Mouse (Mus musculus) left cerebral cortex, adult 2 months (tissue): ENCODE data around the gene Tmem53. TPM values are rescaled to one million over a fixed set of nuclear protein-coding genes. Genes with fewer than 3 reads are reported as not detected.

ENCODE experiments used
- DNase-seq, 2 experiments: peaks; one replicate each; pipeline ENCODE4 v3.0.0; 2021 to 2022; ENCODE audit warnings: low spot score in 2 of 2, mixed read lengths in 1 of 2; ENCODE audit errors: extremely low spot score in 1 of 2
- H3K27ac ChIP-seq: fragments of 200-600 bp; 2 replicates; pipeline ENCODE4 v1.8.1; 2022
- H3K4me3 ChIP-seq: fragments of 200-600 bp; 2 replicates; pipeline ENCODE4 v1.8.1; 2022
- CTCF ChIP-seq: fragments of 200-600 bp; IDR thresholded peaks from 2 replicates; pipeline ENCODE4 v1.8.1; 2022; ENCODE audit warnings: antibody characterized with exemption, mild to moderate bottlenecking, moderate library complexity
- intact Hi-C: fragments of 180-260 bp; cut with DNase I; formaldehyde crosslinking; loops from one replicate; pipeline ENCODE4 v1.15.1; 2025
- total RNA-seq, 2 experiments: library from RNA; stranded (reverse); gene quantifications; 2 replicates each; pipeline ENCODE4 v1.2.3; 2021

The Tmem53 gene
- total RNA-seq, 2 experiments from 2014 or later = 5.0 to 5.4 TPM

DNA sequence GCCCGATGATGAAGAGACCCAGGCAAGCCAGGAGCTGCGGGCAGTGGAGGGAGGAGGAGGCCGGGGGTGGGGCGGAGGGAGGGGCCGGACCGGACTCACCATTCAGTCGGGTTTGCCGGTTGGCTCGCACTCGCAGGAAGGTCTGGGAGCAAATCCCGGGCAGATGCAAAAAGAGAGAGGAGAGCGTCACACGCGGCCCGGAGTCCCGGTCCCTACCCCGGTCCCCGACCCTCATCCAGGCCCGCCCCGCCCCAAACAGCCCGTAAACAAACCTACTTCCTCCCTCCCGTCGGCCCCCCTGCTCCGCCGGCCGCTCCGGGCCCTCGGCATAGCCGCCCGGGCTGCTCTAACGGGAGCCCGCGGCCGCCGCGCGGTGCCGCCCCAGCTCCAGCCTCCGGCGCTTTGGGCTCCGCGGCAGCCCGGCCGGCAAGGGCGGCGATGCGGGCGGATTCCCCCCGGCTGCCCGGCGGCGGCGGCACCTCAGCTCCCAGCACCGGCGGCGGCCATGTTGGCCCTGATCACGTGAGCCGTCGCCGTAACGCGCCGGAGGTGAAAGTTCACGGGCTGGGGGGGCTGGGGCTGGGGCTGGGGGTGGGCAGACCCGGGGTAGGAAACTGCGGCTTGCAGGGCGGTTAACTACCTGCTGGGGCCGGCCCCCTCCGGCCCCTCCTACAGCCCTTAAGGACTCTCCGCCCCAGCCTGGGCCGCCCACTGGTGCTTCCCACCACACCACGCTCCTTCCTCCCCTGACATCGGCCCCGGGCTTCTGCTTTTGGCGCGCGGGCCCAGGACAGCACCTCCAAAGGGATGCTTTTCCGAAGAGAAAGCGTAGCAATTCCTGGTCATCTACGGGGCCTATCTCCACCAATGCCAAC is 37.4 kb downstream of the Tmem53 start:
- no peak for TF ChIP-seq CTCF
- peak overlapping the region; percentile 68 for H3K4me3 ChIP-seq
- intact Hi-C loops = no loop called here
- H3K27ac ChIP-seq = peak overlapping the region; percentile 85
- DNase-seq = peak; percentile 75 to 78

DNA sequence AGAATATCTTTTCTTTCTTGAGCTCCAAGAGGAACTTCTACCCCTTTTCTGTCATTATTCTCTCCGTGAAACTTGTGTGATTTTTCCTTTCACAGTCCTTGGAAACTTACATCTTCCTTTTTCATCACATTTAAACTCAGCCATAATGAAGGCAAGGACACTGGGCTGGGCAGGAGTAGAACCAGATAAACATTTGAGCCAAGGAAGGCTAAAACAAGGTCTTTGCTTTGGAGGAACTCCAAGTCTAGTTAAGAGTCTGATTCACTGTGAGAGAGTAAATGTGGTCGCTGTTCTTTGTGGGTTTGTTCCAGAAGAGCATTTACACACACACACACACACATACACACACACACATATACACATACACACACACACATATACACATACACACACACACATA is 39.9 kb downstream of the Tmem53 start:
- H3K27ac ChIP-seq = no peak overlapping the region
- DNase-seq = no peak
- H3K4me3 ChIP-seq = no peak overlapping the region
- intact Hi-C loops = no loop called here
- no peak for TF ChIP-seq CTCF

- no peak for TF ChIP-seq CTCF
- intact Hi-C loops = no loop called here
- H3K4me3 ChIP-seq = no peak overlapping the region
- no peak for DNase-seq
- no peak overlapping the region for H3K27ac ChIP-seq
Measured at GRCm38 (mm10) chr4:117296849-117297593, 45.3 kb downstream of the Tmem53 start.

GRCm38 (mm10) chr4:117297819-117298218 is 46.1 kb downstream of the Tmem53 start:
- Histone ChIP-seq H3K27ac (no peak overlapping the region), H3K4me3 (no peak overlapping the region)
- intact Hi-C loops = no loop called here
- no peak for TF ChIP-seq CTCF
- DNase-seq = no peak

DNA sequence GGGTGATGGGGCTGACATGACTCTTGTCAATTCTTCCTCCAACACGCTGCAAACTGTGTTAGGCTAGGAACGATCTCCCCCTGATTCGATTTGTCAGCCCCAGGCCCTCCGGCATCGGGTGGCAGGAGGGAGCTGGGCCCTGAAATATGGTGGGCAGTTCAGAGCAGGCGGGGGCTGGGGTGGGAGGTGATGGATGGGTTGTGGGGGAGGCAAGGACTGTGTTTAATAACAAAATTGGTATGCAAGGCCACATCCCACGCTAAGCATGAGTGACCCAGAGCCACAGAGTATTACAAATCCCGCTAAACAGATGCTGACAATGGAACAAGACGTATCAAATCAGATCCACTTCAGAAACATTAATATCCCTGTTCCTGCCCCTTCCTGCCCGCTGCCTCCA is 48.2 kb downstream of the Tmem53 start:
- intact Hi-C loops = no loop called here
- Histone ChIP-seq H3K4me3 (no peak overlapping the region), H3K27ac (no peak overlapping the region)
- TF ChIP-seq CTCF = no peak
- DNase-seq = no peak

DNA sequence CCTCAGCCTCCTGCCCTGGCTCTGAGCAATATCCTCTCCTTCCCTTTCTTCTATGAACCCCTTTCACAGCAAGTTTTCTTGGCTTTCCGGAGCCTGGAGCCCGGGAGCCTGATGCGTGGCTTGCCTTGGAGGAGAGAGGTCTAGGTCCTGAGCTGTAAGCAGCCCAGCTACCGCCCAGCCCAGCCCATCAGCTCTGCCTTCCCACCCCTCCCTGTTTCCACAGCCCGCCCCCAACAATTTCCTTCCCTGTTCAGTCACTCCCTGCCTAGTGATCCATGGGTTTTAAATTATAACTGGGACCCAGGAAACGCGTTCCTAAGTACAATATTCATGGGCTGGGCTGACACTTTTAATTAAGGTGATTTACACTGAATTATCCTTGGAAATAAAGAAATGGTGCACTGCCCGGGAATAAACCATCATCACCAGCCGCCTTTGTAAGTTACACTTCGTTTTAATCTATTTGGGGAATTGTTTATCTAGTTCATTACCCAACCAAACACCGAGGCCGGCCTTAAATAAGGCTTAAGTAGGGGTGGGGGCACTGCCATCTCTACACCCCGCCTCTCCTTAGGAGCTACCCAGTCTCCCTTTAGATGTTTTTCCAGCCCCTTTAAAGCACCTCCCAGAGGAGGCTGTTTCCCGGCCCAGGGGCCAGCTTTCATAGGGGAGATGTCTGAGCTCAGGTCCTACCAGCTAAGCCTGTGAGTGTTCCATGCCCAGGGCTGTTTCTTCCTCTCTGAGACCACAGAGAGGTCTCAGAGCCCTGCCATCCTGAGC is 50.5 kb downstream of the Tmem53 start:
- no peak for TF ChIP-seq CTCF
- no peak overlapping the region for H3K4me3 ChIP-seq
- H3K27ac ChIP-seq = no peak overlapping the region
- intact Hi-C loops = no loop called here
- no peak for DNase-seq

- DNase-seq = no peak
- intact Hi-C loops = no loop called here
Measured at GRCm38 (mm10) chr4:117303581-117304238, 52.0 kb downstream of the Tmem53 start.

DNA sequence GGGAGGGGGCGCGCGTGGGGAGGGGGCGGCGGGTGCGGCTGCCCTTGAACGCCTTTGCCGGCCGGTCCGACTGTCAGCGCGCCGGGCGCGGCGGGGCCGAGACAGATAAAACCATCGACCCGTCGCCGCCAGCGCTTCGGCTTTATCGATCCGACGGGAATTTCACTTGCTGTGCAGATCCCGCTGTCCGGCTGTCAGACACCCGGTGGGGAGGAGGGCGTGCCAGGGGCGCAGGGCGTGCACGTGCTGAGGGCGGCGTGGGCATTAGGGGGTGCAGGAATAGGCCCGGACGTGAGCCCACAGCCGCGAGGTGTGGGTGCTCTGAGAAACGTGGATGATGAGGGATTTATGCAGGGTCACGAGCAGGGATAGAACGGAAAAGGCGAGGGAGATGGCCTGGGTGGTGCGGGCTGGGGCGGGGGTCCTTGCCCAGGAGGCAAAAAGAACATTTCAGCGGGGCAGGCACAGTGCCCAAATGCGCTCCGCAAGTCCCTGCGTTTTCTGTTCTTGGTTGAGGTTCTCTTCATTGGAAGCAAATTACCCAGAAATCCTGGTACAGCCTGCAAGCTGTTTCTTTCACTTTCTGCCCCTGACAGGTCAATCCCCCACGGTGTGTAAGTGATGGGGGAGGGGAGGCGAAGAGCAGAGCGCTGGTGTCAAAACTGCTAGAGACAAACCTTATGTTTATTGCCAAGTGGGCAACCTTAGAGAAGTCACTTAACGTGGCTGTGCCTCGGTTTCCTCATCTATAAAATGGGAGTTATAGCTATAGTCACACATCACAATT is 52.7 kb downstream of the Tmem53 start:
- peak overlapping the region; percentile 41 for H3K4me3 ChIP-seq
- intact Hi-C loops = no loop called here
- no peak for DNase-seq

More at GRCm38 (mm10) chr4:117303581-117304238, 52.0 kb downstream of the Tmem53 start:
- H3K4me3 ChIP-seq = peak overlapping the region; percentile 41
- TF ChIP-seq CTCF = no peak
- no peak overlapping the region for H3K27ac ChIP-seq

DNA sequence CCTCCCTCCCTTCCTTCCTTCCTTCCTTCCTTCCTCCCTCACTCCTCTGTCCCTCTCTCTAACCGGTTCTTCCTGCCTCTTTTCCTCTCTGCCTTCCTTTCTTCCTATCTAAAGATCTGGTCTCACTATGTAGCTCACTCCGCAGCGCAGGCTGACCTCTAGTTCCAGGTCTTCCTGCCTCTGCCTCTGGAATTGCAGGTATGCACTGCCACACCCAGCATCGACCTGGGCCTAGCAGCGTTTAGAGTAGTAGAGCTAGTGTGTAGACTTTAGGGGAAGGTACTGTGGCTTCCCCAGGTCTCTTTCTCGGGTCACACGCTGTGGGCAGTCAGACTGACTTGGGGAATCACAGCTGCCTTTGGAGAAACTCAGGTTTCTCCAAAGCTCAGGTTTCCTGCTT is 53.7 kb downstream of the Tmem53 start:
- H3K27ac ChIP-seq = no peak overlapping the region
- intact Hi-C loops = no loop called here
- DNase-seq = no peak
- H3K4me3 ChIP-seq = no peak overlapping the region
- TF ChIP-seq CTCF = no peak

More for the DNA sequence above, 52.7 kb downstream of the Tmem53 start:
- TF ChIP-seq CTCF = no peak
- H3K27ac ChIP-seq = no peak overlapping the region

DNA sequence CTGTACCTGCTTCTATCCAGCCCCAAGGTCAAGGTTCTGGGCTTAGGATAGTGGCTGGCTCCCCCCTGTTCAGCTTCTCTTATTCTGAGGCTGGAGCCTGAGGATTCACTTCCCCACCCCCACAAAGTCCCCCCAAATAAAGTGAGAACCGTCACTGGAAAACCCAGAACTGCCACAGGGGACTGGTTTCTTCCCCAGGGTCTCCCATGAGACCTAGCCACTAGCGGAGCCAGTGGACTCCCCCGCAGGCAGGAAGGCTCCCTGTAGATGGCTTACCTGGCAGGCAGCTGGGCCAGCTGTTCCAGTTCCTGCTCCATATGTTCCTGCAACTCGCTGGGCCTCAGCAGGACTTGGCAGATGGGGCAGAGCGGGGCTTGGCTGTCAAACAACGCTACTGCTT is 55.5 kb downstream of the Tmem53 start:
- Histone ChIP-seq H3K4me3 (no peak overlapping the region), H3K27ac (no peak overlapping the region)
- TF ChIP-seq CTCF = no peak
- intact Hi-C loops = no loop called here
- DNase-seq = no peak

DNA sequence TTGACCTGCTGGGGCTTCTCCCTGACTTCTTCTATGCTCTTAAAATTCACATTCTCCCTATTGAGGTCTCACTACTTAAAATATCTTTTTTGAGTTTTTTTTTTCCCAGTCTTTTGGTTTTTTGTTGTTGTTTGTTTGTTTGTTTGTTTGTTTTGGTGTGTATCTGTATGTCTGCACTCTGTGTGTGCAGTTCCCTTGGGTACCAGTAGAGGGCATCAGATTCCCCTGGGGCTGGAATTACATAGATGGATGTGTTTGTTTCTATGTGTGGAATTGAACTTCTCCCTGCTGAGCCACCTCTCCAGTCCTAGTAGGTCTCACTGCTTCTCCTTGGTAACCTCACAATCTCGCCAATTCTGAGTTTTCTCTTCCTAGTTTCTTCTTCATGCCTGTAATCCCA is 57.7 kb downstream of the Tmem53 start:
- DNase-seq = no peak
- intact Hi-C loops = no loop called here
- peak; percentile 13 for TF ChIP-seq CTCF
- Histone ChIP-seq H3K27ac (no peak overlapping the region), H3K4me3 (no peak overlapping the region)
